Mouse (Mus musculus): ENCODE results near the gene Ncstn.
A peak's percentile ranks its signal among the peaks of the same experiment; 100 is the strongest.

Gene Ncstn

GRCm38 (mm10) chr1:172082101-172082898 is at the start of gene Ncstn, which contains the start of gene Copa:
TSS of gene Ncstn (minus strand) at chr1:172082795.
TSS of gene Copa (plus strand) at chr1:172082529.
- DNase-seq (ENCODE audit: low read depth, low spot score): peak; percentile 95

GRCm38 (mm10) chr1:172132319-172132718 is 49.7 kb upstream of the Ncstn start:
- no peak for DNase-seq (ENCODE audit: low read depth, low spot score)

- no peak for DNase-seq (ENCODE audit: low read depth, low spot score)
Observed at GRCm38 (mm10) chr1:172129780-172130179, 47.2 kb upstream of the Ncstn start.

GRCm38 (mm10) chr1:172129108-172129507 is 46.5 kb upstream of the Ncstn start:
- DNase-seq (ENCODE audit: low read depth, low spot score): no peak

GRCm38 (mm10) chr1:172128563-172128962 is 46.0 kb upstream of the Ncstn start:
- no peak for DNase-seq (ENCODE audit: low read depth, low spot score)

GRCm38 (mm10) chr1:172127487-172127886 is 44.9 kb upstream of the Ncstn start:
- no peak for DNase-seq (ENCODE audit: low read depth, low spot score)

- DNase-seq (ENCODE audit: low read depth, low spot score): peak; percentile 91
Observed at GRCm38 (mm10) chr1:172126376-172127347, 44.1 kb upstream of the Ncstn start, which contains the start of gene Pex19. TSS of gene Pex19 (plus strand) at chr1:172126755.

GRCm38 (mm10) chr1:172124572-172124971 is 42.0 kb upstream of the Ncstn start:
- no peak for DNase-seq (ENCODE audit: low read depth, low spot score)

- no peak for DNase-seq (ENCODE audit: low read depth, low spot score)
Observed at GRCm38 (mm10) chr1:172122671-172123070, 40.1 kb upstream of the Ncstn start.

GRCm38 (mm10) chr1:172119720-172120119 is 37.1 kb upstream of the Ncstn start:
- DNase-seq (ENCODE audit: low read depth, low spot score): peak; percentile 75

GRCm38 (mm10) chr1:172119100-172119499 is 36.5 kb upstream of the Ncstn start:
- DNase-seq (ENCODE audit: low read depth, low spot score): no peak

- DNase-seq (ENCODE audit: low read depth, low spot score): no peak
Observed at GRCm38 (mm10) chr1:172116948-172117347, 34.4 kb upstream of the Ncstn start.

- no peak for DNase-seq (ENCODE audit: low read depth, low spot score)
Observed at GRCm38 (mm10) chr1:172107777-172108477, 25.3 kb upstream of the Ncstn start.

GRCm38 (mm10) chr1:172105101-172105500 is 22.5 kb upstream of the Ncstn start:
- DNase-seq (ENCODE audit: low read depth, low spot score): no peak

- DNase-seq (ENCODE audit: low read depth, low spot score): no peak
Observed at GRCm38 (mm10) chr1:172103619-172104018, 21.0 kb upstream of the Ncstn start.

- no peak for DNase-seq (ENCODE audit: low read depth, low spot score)
Observed at GRCm38 (mm10) chr1:172099325-172100033, 16.9 kb upstream of the Ncstn start.

GRCm38 (mm10) chr1:172095202-172095601 is 12.6 kb upstream of the Ncstn start:
- DNase-seq (ENCODE audit: low read depth, low spot score): peak; percentile 17

- no peak for DNase-seq (ENCODE audit: low read depth, low spot score)
Observed at GRCm38 (mm10) chr1:172094295-172094694, 11.7 kb upstream of the Ncstn start.

GRCm38 (mm10) chr1:172093522-172093921 is 10.9 kb upstream of the Ncstn start:
- no peak for DNase-seq (ENCODE audit: low read depth, low spot score)

GRCm38 (mm10) chr1:172082899-172083445 is 377 bp upstream of the Ncstn start:
- no peak for DNase-seq (ENCODE audit: low read depth, low spot score)

- DNase-seq (ENCODE audit: low read depth, low spot score): no peak
Observed at GRCm38 (mm10) chr1:172077981-172078380, 4.6 kb downstream of the Ncstn start.
